Mouse (Mus musculus): ENCODE measurements around the gene Gm5105. TPM values are rescaled to one million over a fixed set of nuclear protein-coding genes. Genes with fewer than 3 reads are reported as not detected.

Gm5105 gene
- polyA plus RNA-seq, 1 experiment from 2014 or later: not detected

DNA sequence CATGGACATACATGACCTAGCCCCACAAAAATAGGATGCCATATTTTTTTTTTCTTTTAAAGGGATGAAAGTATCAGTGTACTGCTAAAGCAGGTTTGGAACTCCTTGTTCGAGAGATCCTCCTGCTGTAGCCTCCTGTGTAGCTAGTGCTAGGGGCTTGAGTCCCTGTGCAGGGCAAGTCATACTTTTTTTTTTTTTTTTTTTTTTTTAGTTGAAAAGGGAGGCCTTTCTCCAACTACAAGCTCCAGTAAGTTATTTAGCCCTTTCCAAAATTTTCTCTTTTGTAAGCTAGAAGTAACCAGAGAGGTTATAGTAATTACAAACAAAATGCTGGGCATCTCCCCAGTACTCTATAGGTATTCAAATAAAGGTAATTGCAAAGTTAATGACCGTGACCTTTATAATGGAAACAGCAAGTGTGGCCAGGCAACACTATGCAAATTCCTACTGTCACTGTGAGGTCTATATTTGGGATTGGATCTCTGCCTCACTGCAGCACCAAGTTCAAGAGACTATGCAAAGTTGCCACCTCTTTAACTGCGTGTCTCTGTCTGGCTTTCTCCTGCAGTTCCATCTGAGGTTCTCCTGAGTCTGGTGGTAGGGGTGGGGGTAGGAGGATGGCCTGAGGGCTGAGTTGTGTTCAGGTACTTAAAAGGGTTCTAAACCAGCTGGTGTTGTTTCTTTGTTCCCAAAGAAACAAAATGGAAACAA is 25.4 kb downstream of the Gm5105 start:
- no peak for DNase-seq (ENCODE audit: low spot score)
- Histone ChIP-seq H3K4me3 (no peak overlapping the region), H3K9me3 (replicated peaks) (no peaks in the 10 kb centered on the region), H3K27ac (replicated peaks) (no peak overlapping the region), H3K36me3 (no peaks in the 10 kb centered on the region), H3K27me3 (ENCODE audit: low read depth, poor library complexity, severe bottlenecking) (no peaks in the 10 kb centered on the region), H3K4me1 (0 out of 2 replicates have a peak, but pooled peaks cover 2% of the 10 kb centered on the region)
- 58% methylated on average over 3 of the region's 3 CpGs for WGBS

DNA sequence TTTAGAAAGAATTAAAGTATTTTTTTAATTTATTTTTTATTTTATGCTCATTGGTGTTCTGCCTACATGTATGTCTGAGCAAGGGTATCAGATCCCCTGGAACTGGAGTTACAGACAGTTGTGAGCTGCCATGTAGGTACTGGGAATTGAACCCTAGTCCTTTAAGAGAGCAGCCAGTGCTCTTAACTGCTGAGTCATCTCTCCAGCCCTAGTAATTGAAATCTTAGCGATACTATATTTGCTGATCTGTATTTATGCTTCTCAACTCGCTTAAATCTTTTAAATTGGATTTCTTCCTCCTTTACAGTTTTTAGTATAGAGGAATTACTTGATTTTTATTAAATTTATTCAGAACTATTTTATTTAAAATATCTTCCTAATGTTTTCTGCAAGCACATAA is 26.2 kb downstream of the Gm5105 start:
- no peak for DNase-seq (ENCODE audit: low spot score)
- no peaks in the 10 kb centered on the region for H3K36me3 ChIP-seq
- no peak overlapping the region for H3K4me3 ChIP-seq
- no peaks in the 10 kb centered on the region for H3K27me3 ChIP-seq (ENCODE audit: low read depth, poor library complexity, severe bottlenecking)
- H3K9me3 ChIP-seq (replicated peaks): no peaks in the 10 kb centered on the region
- H3K27ac ChIP-seq (replicated peaks): no peak overlapping the region
- WGBS: 81% methylated on average over 2 of the region's 2 CpGs
- 0 out of 2 replicates have a peak, but pooled peaks cover 2% of the 10 kb centered on the region for H3K4me1 ChIP-seq

- no peak for DNase-seq (ENCODE audit: low spot score)
- H3K27ac ChIP-seq (replicated peaks): no peak overlapping the region
- H3K4me3 ChIP-seq: no peak overlapping the region
- H3K36me3 ChIP-seq: no peaks in the 10 kb centered on the region
- WGBS: 85% methylated on average over 6 of the region's 6 CpGs
- H3K27me3 ChIP-seq (ENCODE audit: low read depth, poor library complexity, severe bottlenecking): no peaks in the 10 kb centered on the region
- no peaks in the 10 kb centered on the region for H3K4me1 ChIP-seq
- no peaks in the 10 kb centered on the region for H3K9me3 ChIP-seq (replicated peaks)
These were observed 33.2 kb downstream of the Gm5105 start for GRCm38 (mm10) chr3:138033986-138034385.

GRCm38 (mm10) chr3:138030563-138030962 is 36.6 kb downstream of the Gm5105 start:
- Histone ChIP-seq H3K36me3 (no peaks in the 10 kb centered on the region), H3K4me3 (no peak overlapping the region), H3K27ac (replicated peaks) (no peak overlapping the region), H3K9me3 (replicated peaks) (no peaks in the 10 kb centered on the region), H3K27me3 (ENCODE audit: low read depth, poor library complexity, severe bottlenecking) (no peaks in the 10 kb centered on the region), H3K4me1 (no peaks in the 10 kb centered on the region)
- no peak for DNase-seq (ENCODE audit: low spot score)
- 91% methylated on average over 6 of the region's 6 CpGs for WGBS

GRCm38 (mm10) chr3:138029351-138029750 is 37.8 kb downstream of the Gm5105 start:
- H3K27me3 ChIP-seq (ENCODE audit: low read depth, poor library complexity, severe bottlenecking): no peaks in the 10 kb centered on the region
- no peak for DNase-seq (ENCODE audit: low spot score)
- no peaks in the 10 kb centered on the region for H3K36me3 ChIP-seq
- 90% methylated on average over 5 of the region's 5 CpGs for WGBS
- no peaks in the 10 kb centered on the region for H3K4me1 ChIP-seq
- H3K4me3 ChIP-seq: no peak overlapping the region
- no peaks in the 10 kb centered on the region for H3K9me3 ChIP-seq (replicated peaks)
- H3K27ac ChIP-seq (replicated peaks): no peak overlapping the region

DNA sequence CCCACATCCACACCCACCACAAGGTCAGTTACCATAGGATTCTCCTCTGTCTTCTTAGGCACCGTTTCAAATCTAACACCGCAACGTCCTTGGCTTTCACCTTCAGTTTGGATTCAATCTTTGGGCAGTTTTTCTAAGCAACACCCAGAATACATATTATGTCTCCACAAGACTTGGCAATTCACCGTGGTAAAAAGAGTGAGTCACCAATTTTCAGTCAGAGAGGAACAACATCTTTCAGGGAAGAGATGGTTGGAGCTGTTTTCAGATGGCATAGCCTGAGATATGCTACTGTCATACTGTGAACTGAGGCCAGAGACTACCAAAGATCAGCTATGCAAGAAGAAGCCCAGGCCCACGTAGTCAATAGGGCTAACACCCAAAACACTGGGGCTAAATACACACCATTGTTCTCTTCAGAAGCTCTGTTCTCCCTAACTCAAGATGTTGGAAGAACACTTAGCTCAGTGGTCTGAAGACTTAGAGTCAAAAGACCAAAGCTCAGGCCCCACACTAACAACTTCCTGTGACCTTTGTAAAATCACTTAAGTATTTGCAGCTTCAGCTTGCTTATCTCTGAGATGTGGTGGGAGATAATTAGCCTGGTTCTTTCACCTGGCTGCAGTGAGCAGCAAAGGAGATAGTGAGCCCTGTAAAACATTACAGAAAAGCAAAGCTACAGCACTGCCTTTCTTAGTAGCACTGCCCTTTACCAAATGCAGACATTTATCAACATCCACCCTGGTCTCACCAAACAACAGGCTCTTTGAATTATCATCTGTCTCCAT is 39.4 kb downstream of the Gm5105 start:
- H3K4me1 ChIP-seq: no peaks in the 10 kb centered on the region
- H3K4me3 ChIP-seq: no peak overlapping the region
- 83% methylated on average over 5 of the region's 5 CpGs for WGBS
- no peak for DNase-seq (ENCODE audit: low spot score)
- no peaks in the 10 kb centered on the region for H3K27me3 ChIP-seq (ENCODE audit: low read depth, poor library complexity, severe bottlenecking)
- no peak overlapping the region for H3K27ac ChIP-seq (replicated peaks)
- H3K9me3 ChIP-seq (replicated peaks): no peaks in the 10 kb centered on the region
- no peaks in the 10 kb centered on the region for H3K36me3 ChIP-seq

DNA sequence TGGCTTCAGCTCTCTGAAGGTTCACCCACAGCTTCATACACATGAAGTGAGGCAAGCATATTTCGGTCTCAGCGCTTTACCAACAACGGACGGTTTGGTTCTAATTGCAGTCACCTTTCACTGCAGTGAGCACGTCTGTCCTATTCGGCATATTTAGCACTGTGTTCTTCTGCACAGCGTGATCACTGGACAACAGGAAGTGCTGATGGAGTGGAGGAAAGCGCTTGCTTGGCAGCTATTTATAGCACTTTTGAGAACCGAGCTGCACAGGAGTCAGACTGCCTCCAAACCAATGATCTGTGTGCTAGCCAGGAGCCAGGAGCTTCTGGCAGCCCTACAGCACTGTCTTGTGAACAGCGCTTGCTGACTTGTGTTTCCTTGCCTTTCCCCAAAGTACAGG is 40.9 kb downstream of the Gm5105 start:
- no peaks in the 10 kb centered on the region for H3K27me3 ChIP-seq (ENCODE audit: low read depth, poor library complexity, severe bottlenecking)
- no peak overlapping the region for H3K4me3 ChIP-seq
- H3K36me3 ChIP-seq: no peaks in the 10 kb centered on the region
- DNase-seq (ENCODE audit: low spot score): no peak
- no peaks in the 10 kb centered on the region for H3K4me1 ChIP-seq
- no peak overlapping the region for H3K27ac ChIP-seq (replicated peaks)
- no peaks in the 10 kb centered on the region for H3K9me3 ChIP-seq (replicated peaks)
- WGBS: 88% methylated on average over 10 of the region's 10 CpGs

GRCm38 (mm10) chr3:138022651-138023050 is 44.5 kb downstream of the Gm5105 start:
- Histone ChIP-seq H3K9me3 (replicated peaks) (no peaks in the 10 kb centered on the region; the same call in 1 of the 2 replicates), H3K36me3 (no peaks in the 10 kb centered on the region), H3K27me3 (ENCODE audit: low read depth, poor library complexity, severe bottlenecking) (no peaks in the 10 kb centered on the region), H3K4me1 (no peaks in the 10 kb centered on the region), H3K27ac (replicated peaks) (no peak overlapping the region), H3K4me3 (no peak overlapping the region)
- WGBS: 85% methylated on average over 4 of the region's 4 CpGs
- DNase-seq (ENCODE audit: low spot score): no peak

DNA sequence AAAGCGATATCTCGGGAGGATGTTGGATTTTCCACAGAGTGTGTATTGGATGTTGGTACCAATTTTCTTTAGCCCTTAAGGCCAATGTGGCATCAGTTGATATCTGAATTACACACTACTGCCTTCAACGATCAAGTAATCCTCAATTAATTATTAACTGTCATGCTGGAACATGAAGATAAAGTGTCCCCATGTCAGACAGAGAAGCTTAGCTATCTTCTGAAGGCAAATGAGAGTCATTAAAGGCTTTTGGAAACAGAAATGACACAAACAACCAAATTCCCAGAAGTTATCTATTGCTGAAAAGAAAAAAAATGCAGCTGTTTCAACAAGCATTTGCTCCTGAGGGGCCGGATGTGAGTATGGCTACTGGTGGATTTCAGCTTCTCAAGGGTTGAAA is 45.2 kb downstream of the Gm5105 start:
- H3K9me3 ChIP-seq (replicated peaks): no peaks in the 10 kb centered on the region; the same call in 1 of the 2 replicates
- 96% methylated on average over 4 of the region's 4 CpGs for WGBS
- H3K27ac ChIP-seq (replicated peaks): no peak overlapping the region
- no peak overlapping the region for H3K4me3 ChIP-seq
- no peaks in the 10 kb centered on the region for H3K27me3 ChIP-seq (ENCODE audit: low read depth, poor library complexity, severe bottlenecking)
- no peaks in the 10 kb centered on the region for H3K36me3 ChIP-seq
- no peaks in the 10 kb centered on the region for H3K4me1 ChIP-seq
- no peak for DNase-seq (ENCODE audit: low spot score)

DNA sequence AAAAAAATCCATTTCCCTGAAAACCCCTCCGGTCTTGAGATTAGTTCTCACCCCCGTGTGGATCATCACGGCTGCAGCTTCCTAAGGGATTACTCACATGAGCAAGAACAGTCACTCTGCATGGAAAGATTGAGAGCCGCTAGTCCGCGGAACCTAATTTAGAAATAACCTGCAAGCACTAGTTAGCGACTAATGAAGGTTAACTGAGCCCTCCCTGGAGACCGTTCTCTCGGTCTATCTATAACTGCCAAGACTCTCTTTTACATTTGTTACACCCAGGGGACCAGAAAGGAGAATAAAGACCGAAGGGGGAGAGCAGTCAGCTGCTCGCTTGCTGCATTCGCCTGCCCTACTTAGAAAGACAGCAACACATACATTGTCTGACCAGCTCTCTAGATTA is 50.4 kb downstream of the Gm5105 start:
- H3K4me3 ChIP-seq: no peak overlapping the region
- no peaks in the 10 kb centered on the region; the same call in 1 of the 2 replicates for H3K9me3 ChIP-seq (replicated peaks)
- H3K27me3 ChIP-seq (ENCODE audit: low read depth, poor library complexity, severe bottlenecking): no peaks in the 10 kb centered on the region
- DNase-seq (ENCODE audit: low spot score): no peak
- H3K36me3 ChIP-seq: no peaks in the 10 kb centered on the region
- 93% methylated on average over 12 of the region's 12 CpGs for WGBS
- no peaks in the 10 kb centered on the region for H3K4me1 ChIP-seq
- H3K27ac ChIP-seq (replicated peaks): no peak overlapping the region

GRCm38 (mm10) chr3:138014725-138015124 is 52.5 kb downstream of the Gm5105 start:
- Histone ChIP-seq H3K4me3 (no peak overlapping the region), H3K4me1 (no peaks in the 10 kb centered on the region), H3K36me3 (no peaks in the 10 kb centered on the region), H3K27me3 (ENCODE audit: low read depth, poor library complexity, severe bottlenecking) (no peaks in the 10 kb centered on the region), H3K27ac (replicated peaks) (no peak overlapping the region), H3K9me3 (replicated peaks) (no peaks in the 10 kb centered on the region; the same call in 1 of the 2 replicates)
- 88% methylated on average over 2 of the region's 2 CpGs for WGBS
- no peak for DNase-seq (ENCODE audit: low spot score)

- Histone ChIP-seq H3K27ac (replicated peaks) (no peak overlapping the region), H3K4me3 (no peak overlapping the region), H3K9me3 (replicated peaks) (no peaks in the 10 kb centered on the region), H3K36me3 (no peaks in the 10 kb centered on the region), H3K4me1 (no peaks in the 10 kb centered on the region), H3K27me3 (ENCODE audit: low read depth, poor library complexity, severe bottlenecking) (no peaks in the 10 kb centered on the region)
- no peak for DNase-seq (ENCODE audit: low spot score)
- 64% methylated on average over 4 of the region's 4 CpGs for WGBS
These were observed 54.8 kb downstream of the Gm5105 start for GRCm38 (mm10) chr3:138012351-138012750.

DNA sequence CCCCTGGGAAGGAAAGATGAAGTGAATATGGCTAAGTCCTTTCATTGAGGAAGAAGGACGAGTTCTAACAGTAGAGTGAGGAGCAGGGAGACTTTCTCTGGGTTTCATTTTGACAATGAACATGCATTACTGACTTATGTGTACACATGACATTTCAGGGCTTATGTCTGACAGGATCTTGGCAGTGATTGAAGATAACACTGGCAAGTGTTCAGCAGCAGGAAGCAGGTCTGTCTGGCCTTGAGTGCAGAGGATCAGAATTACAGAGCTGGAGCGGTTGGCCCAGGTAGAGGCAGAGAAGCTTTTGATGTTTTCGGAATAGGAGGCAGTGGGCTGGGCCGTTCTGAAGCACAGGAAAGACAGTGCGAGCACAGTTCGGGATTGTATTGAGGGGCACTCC is 59.0 kb downstream of the Gm5105 start:
- H3K36me3 ChIP-seq: no peaks in the 10 kb centered on the region
- 85% methylated on average over 6 of the region's 6 CpGs for WGBS
- no peak overlapping the region for H3K4me3 ChIP-seq
- no peak overlapping the region for H3K27ac ChIP-seq (replicated peaks)
- DNase-seq (ENCODE audit: low spot score): no peak
- no peaks in the 10 kb centered on the region for H3K27me3 ChIP-seq (ENCODE audit: low read depth, poor library complexity, severe bottlenecking)
- no peaks in the 10 kb centered on the region; the same call in 1 of the 2 replicates for H3K9me3 ChIP-seq (replicated peaks)
- H3K4me1 ChIP-seq: no peaks in the 10 kb centered on the region
